Mouse (Mus musculus) hindbrain, postnatal 0 days (tissue): ENCODE measurements at regions not wholly inside any gene's neighbourhood (a gene's known extent, or its start where the extent isn't known, plus 50 kb on each side); places are given as distances from the start of the nearest gene placed in this dataset.

Experiments used
- ATAC-seq: fragments of 200-750 bp; cut with Nextera tagmentation; 2 replicates; pipeline ENCODE4 v1.8.0; 2017; ENCODE audit warnings: mild to moderate bottlenecking, moderate TSS enrichment, moderate library complexity
- DNase-seq: peaks from one replicate; pipeline ENCODE4 v3.0.0-alpha.2; 2015; ENCODE audit warnings: low spot score
- H3K27ac ChIP-seq: fragments of 300-500 bp; sonication (generic); 2 replicates; pipeline ENCODE4 v1.5.1; 2014; ENCODE audit warnings: mild to moderate bottlenecking
- H3K27me3 ChIP-seq: fragments of 300-500 bp; sonication (generic); 2 replicates; pipeline ENCODE4 v1.6.1; 2014; ENCODE audit warnings: low read length, mixed read lengths; ENCODE audit not compliant: insufficient read depth
- H3K36me3 ChIP-seq: fragments of 300-500 bp; sonication (generic); 2 replicates; pipeline ENCODE4 v1.6.1; 2014; ENCODE audit warnings: low read length, mixed read lengths; ENCODE audit not compliant: insufficient read depth
- H3K4me1 ChIP-seq: fragments of 300-500 bp; sonication (generic); 2 replicates; pipeline ENCODE4 v1.6.1; 2014; ENCODE audit warnings: antibody characterized with exemption, low read length, mixed read lengths; ENCODE audit not compliant: insufficient read depth
- H3K4me2 ChIP-seq: fragments of 300-500 bp; sonication (generic); 2 replicates; pipeline ENCODE4 v1.6.1; 2014; ENCODE audit warnings: low read depth, mild to moderate bottlenecking, low read length, moderate library complexity, mixed read lengths
- H3K4me3 ChIP-seq: fragments of 300-500 bp; sonication (generic); 2 replicates; pipeline ENCODE4 v1.5.1; 2014; ENCODE audit warnings: low read length
- H3K9ac ChIP-seq: fragments of 300-500 bp; sonication (generic); replicated peaks from 2 replicates; pipeline ENCODE4 v1.6.1; 2014; ENCODE audit warnings: mild to moderate bottlenecking, low read length, moderate library complexity, mixed read lengths
- H3K9me3 ChIP-seq: fragments of 300-500 bp; sonication (generic); 2 replicates; pipeline ENCODE4 v1.6.1; 2016; ENCODE audit warnings: low read length, mixed read lengths
- CTCF ChIP-seq: IDR thresholded peaks from 2 replicates; pipeline ENCODE4 v1.5.1; 2016; ENCODE audit warnings: antibody characterized with exemption, control low read depth, low read depth
- WGBS: fragments of 180-500 bp; shearing (Covaris S2); extraction: QIAGEN DNeasy Blood & Tissue Kit; methylation state at CpG from one replicate; pipeline ENCODE4 v1.1.7; 2014; 5-methylcytosine and 5-hydroxymethylcytosine counted together

DNA sequence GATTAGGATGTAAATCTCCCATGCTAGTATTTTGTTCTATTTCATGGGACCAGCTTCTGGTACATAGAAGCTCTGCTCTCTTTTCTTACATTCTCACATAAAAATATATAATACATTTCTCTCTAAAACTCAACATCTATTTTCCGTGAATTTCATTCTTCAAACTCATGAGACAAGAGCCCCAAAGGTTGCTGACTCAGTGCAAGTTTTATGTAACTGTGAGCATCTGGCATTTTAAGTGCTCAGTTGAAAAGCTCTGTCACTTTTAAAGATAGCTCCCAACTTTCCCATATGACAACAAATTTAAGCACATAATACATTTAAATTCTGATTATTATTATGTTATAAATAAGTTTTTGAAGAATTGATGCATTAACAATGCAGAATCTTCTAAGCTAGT, 268.5 kb downstream of the AW209491 start:
- no peak for TF ChIP-seq CTCF
- ATAC-seq (no peak), DNase-seq (no peak)
- no peaks in the 10 kb centered on the region for H3K4me1 ChIP-seq
- no peaks in the 10 kb centered on the region for H3K36me3 ChIP-seq
- no peak overlapping the region for H3K4me3 ChIP-seq
- H3K9ac ChIP-seq = no peak overlapping the region
- H3K27me3 ChIP-seq = no peaks in the 10 kb centered on the region
- 85% methylated on average over 1 of the region's 1 CpGs for WGBS
- H3K27ac ChIP-seq = no peak overlapping the region
- H3K9me3 ChIP-seq = no peaks in the 10 kb centered on the region
- no peak overlapping the region for H3K4me2 ChIP-seq

DNA sequence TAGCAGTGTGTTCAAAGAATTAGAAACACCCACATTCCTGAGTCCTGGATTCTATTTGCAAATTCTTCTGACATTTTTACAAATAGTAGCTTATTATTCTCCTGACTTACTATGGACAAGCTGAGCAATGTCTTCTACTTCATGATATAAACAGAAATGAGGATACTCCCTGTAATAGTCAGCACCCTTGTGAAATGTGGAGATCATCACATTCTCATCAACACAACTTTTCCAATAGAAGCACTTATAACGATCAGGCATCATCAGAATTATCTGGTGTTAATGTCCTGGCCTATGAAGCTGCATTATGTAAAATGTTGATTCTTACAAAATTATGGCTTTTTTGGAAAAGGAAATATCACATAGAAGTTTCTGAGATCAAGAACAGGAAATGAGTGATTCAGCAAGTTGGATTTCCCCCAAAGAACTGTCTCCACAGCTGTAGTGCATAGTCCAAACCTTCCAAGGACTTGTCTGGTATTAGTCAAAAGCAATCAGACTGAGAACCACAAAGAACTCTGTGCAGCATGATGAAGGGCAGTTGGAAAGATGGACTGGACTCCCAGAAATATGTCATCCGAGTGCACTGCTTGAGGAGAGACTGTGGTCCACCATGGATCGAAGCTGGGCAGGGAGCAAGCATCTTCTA, 300.3 kb downstream of the AW209491 start:
- H3K27me3 ChIP-seq = no peaks in the 10 kb centered on the region
- WGBS = 93% methylated on average over 3 of the region's 3 CpGs
- H3K9me3 ChIP-seq = no peaks in the 10 kb centered on the region
- no peaks in the 10 kb centered on the region for H3K4me1 ChIP-seq
- H3K4me3 ChIP-seq = no peak overlapping the region
- no peak for DNase-seq
- ATAC-seq = no peak
- no peak for TF ChIP-seq CTCF
- H3K9ac ChIP-seq = no peak overlapping the region
- H3K36me3 ChIP-seq = no peaks in the 10 kb centered on the region
- H3K4me2 ChIP-seq = no peak overlapping the region
- no peak overlapping the region for H3K27ac ChIP-seq

DNA sequence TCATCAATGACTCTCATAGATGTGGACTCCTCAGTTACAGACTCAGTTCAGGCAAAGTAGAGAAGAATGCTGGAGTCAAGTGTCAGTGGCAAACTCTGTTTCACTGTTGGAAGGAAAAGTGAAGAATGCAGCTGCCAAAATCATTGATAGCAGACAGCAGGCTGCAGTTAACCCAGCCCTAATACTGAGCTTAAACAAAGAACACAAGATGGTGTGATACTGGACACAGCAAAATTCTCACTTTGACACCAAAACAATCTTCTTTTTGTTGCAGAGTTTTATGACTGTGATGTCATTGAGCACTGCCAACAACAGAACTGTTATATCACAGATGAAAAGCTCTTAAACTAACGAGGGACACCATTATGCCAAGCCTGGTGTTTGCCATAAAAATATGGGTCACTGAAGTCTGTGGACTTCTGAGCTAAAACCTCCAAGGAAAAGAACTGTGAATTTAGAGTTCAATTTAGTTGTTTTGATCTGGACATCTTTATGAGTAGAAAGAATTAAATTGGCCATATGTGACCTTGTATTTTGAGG, 336.3 kb downstream of the AW209491 start:
- WGBS = 44% methylated on average over 1 of the region's 1 CpGs
- no peak for ATAC-seq

DNA sequence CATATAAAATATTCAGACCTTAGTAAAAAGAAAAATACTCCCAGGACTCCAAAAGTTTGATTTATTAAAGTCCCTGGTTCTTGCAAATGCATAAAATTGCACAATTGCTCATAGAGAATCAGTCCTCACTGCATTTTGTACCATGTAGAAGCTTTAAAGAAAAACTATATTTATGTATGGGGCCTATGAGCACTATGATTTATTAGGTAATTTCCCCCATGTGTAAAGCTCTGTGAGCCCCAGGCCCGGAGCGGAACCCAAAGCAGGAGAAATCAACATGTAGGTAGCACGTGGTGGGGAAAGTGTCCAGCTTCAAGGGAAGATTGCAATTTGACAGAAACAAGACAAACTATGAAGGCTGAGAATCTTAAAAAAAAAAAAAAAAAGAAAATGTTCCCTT, 372.7 kb downstream of the AW209491 start:
- Histone ChIP-seq H3K9me3 (no peaks in the 10 kb centered on the region), H3K36me3 (no peaks in the 10 kb centered on the region), H3K4me3 (no peak overlapping the region), H3K9ac (no peak overlapping the region), H3K4me1 (no peaks in the 10 kb centered on the region), H3K4me2 (no peak overlapping the region), H3K27me3 (no peaks in the 10 kb centered on the region), H3K27ac (no peak overlapping the region)
- WGBS = 92% methylated on average over 3 of the region's 3 CpGs
- ATAC-seq (no peak), DNase-seq (no peak)
- no peak for TF ChIP-seq CTCF

More for the DNA sequence above, 336.3 kb downstream of the AW209491 start:
- Histone ChIP-seq H3K36me3 (no peaks in the 10 kb centered on the region), H3K4me1 (no peaks in the 10 kb centered on the region), H3K4me2 (no peak overlapping the region), H3K27ac (no peak overlapping the region), H3K9me3 (no peaks in the 10 kb centered on the region), H3K27me3 (no peaks in the 10 kb centered on the region), H3K4me3 (no peak overlapping the region), H3K9ac (no peak overlapping the region)
- no peak for TF ChIP-seq CTCF
- DNase-seq = no peak

DNA sequence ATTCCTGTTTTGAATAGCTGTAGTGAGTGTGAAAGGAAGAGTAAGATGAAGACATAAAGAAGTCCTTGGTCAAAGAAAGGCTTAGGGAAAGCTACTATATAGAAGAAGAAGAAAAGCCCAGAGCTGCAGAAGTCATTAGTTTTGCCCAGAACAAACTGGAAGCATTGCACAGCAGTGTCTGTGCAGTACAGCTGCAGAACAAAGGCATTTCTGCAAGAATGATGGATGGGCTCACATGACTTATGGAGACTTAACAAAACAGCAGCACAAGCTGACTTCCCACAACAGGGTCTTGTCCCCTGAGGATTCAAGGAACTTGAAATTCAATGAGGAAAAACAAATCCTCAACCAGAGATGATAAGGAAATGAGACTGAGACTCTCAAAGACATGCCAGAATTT, 381.7 kb downstream of the AW209491 start:
- no peak for ATAC-seq
- DNase-seq = peak; percentile 1
- no peaks in the 10 kb centered on the region for H3K36me3 ChIP-seq
- no peak overlapping the region for H3K4me2 ChIP-seq
- H3K4me3 ChIP-seq = no peak overlapping the region
- no peak overlapping the region for H3K27ac ChIP-seq
- no peaks in the 10 kb centered on the region for H3K27me3 ChIP-seq
- no peaks in the 10 kb centered on the region for H3K4me1 ChIP-seq
- H3K9me3 ChIP-seq = no peaks in the 10 kb centered on the region
- TF ChIP-seq CTCF = no peak
- no peak overlapping the region for H3K9ac ChIP-seq

DNA sequence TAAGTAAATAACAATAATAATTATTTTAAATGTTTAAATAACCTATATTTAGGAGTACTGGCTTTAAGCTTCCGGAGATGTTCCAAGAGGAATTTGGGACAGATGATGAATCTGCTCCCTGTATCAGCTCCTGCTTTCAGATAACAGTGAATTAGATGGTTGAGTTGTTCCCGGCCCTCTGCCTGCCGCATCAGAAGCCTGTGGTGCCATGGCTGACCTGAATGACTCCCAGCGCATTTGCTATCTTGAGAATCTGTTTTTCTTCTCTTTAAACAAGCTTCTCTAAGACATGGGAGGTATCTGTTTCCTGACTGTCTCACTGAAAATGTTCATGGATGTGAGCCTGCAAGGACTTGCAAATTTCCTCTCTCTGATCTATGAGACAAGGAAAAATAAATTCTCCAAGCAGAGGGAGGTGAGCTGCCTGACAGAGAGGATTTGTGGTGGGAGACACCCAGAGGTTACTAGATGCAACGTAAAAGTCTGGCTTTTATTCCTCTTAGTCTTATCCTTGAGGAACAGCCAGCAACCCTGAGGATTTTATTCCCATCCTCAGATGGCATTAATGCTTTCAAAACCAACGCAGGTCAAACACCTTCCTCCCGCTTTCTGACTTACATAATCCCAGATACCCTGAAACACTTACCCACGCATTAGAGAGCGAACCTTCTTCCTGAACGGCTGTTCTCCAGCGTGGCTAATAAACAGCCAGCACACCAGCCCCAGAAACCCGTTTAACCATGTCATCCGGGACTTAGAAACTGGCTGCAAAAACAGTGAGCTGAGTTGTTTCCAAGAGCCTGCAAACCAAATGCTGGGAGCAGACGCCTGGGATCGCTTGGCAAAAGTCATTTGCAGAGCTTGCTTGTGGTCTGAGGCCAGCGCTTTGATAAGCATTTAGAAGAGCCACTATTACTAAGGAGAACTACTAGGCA, 389.1 kb downstream of the AW209491 start:
- peak; percentile 6 for DNase-seq
- H3K27me3 ChIP-seq = no peaks in the 10 kb centered on the region

More for the DNA sequence above, 389.1 kb downstream of the AW209491 start:
- ATAC-seq = no peak
- no peak for TF ChIP-seq CTCF
- WGBS = 63% methylated on average over 16 of the region's 16 CpGs
- Histone ChIP-seq H3K9ac (no peak overlapping the region), H3K4me1 (no peaks in the 10 kb centered on the region), H3K4me2 (no peak overlapping the region), H3K4me3 (no peak overlapping the region), H3K36me3 (no peaks in the 10 kb centered on the region), H3K27ac (no peak overlapping the region), H3K9me3 (no peaks in the 10 kb centered on the region)
